Mouse (Mus musculus): ENCODE measurements around the gene Plvap. TPM values are rescaled to one million over a fixed set of nuclear protein-coding genes. Genes with fewer than 3 reads are reported as not detected.
A peak's percentile ranks its signal among the peaks of the same experiment; 100 is the strongest.

Plvap gene
- polyA plus RNA-seq, 1 experiment from 2014 or later = 265 TPM

- peak; percentile 78 for DNase-seq (ENCODE audit: low spot score)
- peak; percentile 94 for ATAC-seq
These were observed 17.0 kb upstream of the Plvap start for GRCm38 (mm10) chr8:71528362-71529073.

DNA sequence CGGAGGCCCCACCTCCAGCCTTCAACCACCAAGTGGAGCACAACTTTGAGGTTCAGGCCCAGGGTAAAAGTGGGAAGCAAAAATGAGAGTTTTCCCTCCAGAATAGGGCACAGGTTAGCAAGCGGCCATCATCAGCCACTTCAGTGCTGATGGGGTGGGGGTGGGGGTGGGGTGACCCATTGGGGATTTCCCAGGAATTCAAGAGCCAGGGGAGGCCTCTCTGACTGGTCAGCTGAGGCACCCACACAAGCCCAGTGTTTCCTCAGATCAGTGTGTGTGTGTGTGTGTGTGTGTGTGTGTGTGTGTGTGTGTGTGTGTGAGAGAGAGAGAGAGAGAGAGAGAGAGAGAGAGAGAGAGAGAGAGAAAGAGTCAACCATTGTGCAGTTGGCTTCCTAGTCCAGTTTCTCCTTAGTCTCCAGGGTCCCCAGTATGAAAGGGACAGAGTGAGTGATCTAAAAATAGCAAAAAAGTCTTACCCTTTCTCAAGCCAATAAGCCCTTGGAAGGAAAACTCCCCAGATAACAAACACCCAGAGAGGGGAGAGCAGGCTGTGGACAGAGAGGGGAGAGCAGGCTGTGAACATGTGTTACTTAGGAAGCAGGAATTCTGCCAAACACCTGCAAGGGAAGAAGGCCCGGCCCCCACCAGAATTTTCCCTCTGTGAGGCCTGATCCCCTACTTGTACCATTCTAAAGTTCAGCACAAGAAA, 15.8 kb upstream of the Plvap start:
- ATAC-seq = no peak
- Histone ChIP-seq H3K27me3 (replicated peaks; ENCODE audit: insufficient read depth, low read length) (peaks cover 9% of the 10 kb centered on the region; the same call in 1 of the 2 replicates), H3K36me3 (ENCODE audit: insufficient read depth, low read length) (no peaks in the 10 kb centered on the region), H3K4me2 (replicated peaks; ENCODE audit: low read depth, low read length) (no peak overlapping the region), H3K4me1 (ENCODE audit: insufficient read depth, low read depth, low read length) (0 out of 2 replicates have a peak, but pooled peaks cover 6% of the 10 kb centered on the region), H3K4me3 (ENCODE audit: low read depth, low read length) (no peak overlapping the region), H3K9me3 (ENCODE audit: low read length) (no peaks in the 10 kb centered on the region), H3K27ac (ENCODE audit: low read length) (peak overlapping the region; percentile 59), H3K9ac (replicated peaks; ENCODE audit: low read depth) (no peak overlapping the region)
- 38% methylated on average over 3 of the region's 3 CpGs for WGBS
- DNase-seq (ENCODE audit: low spot score) = no peak
- TF ChIP-seq CTCF (IDR thresholded peaks at IDR 0.05) (no peak), EP300 (IDR thresholded peaks at IDR 0.05) (no peak)

More at GRCm38 (mm10) chr8:71528362-71529073, 17.0 kb upstream of the Plvap start:
- H3K27ac ChIP-seq (ENCODE audit: low read length) = peak overlapping the region; percentile 78
- no peak overlapping the region for H3K9ac ChIP-seq (replicated peaks; ENCODE audit: low read depth)
- H3K9me3 ChIP-seq (ENCODE audit: low read length) = no peaks in the 10 kb centered on the region
- no peaks in the 10 kb centered on the region for H3K36me3 ChIP-seq (ENCODE audit: insufficient read depth, low read length)
- peaks cover 9% of the 10 kb centered on the region; the same call in 1 of the 2 replicates for H3K27me3 ChIP-seq (replicated peaks; ENCODE audit: insufficient read depth, low read length)
- no peak overlapping the region for H3K4me2 ChIP-seq (replicated peaks; ENCODE audit: low read depth, low read length)
- no peak overlapping the region for H3K4me3 ChIP-seq (ENCODE audit: low read depth, low read length)
- TF ChIP-seq CTCF (IDR thresholded peaks at IDR 0.05) (no peak; the same call in 1 of the 2 replicates), EP300 (IDR thresholded peaks at IDR 0.05) (peak; percentile 74)
- 64% methylated on average over 11 of the region's 11 CpGs for WGBS
- 0 out of 2 replicates have a peak, but pooled peaks cover 6% of the 10 kb centered on the region for H3K4me1 ChIP-seq (ENCODE audit: insufficient read depth, low read depth, low read length)

GRCm38 (mm10) chr8:71526272-71526671, 14.7 kb upstream of the Plvap start:
- 22% methylated on average over 6 of the region's 6 CpGs for WGBS
- ATAC-seq (no peak), DNase-seq (ENCODE audit: low spot score) (peak; percentile 25)
- Histone ChIP-seq H3K9me3 (ENCODE audit: low read length) (no peaks in the 10 kb centered on the region), H3K27me3 (replicated peaks; ENCODE audit: insufficient read depth, low read length) (peaks cover 9% of the 10 kb centered on the region; the same call in 1 of the 2 replicates), H3K4me1 (ENCODE audit: insufficient read depth, low read depth, low read length) (0 out of 2 replicates have a peak, but pooled peaks cover 6% of the 10 kb centered on the region), H3K27ac (ENCODE audit: low read length) (no peak overlapping the region; the same call in 1 of the 2 replicates), H3K36me3 (ENCODE audit: insufficient read depth, low read length) (no peaks in the 10 kb centered on the region), H3K4me3 (ENCODE audit: low read depth, low read length) (no peak overlapping the region), H3K4me2 (replicated peaks; ENCODE audit: low read depth, low read length) (no peak overlapping the region), H3K9ac (replicated peaks; ENCODE audit: low read depth) (no peak overlapping the region)
- TF ChIP-seq CTCF (IDR thresholded peaks at IDR 0.05) (no peak), EP300 (IDR thresholded peaks at IDR 0.05) (no peak)

GRCm38 (mm10) chr8:71525226-71526050, 13.9 kb upstream of the Plvap start, which contains the start of gene Ccdc194:
TSS of gene Ccdc194 (minus strand) at chr8:71525711.
- WGBS = 25% methylated on average over 46 of the region's 46 CpGs
- DNase-seq (ENCODE audit: low spot score) (no peak), ATAC-seq (no peak)
- Histone ChIP-seq H3K27ac (ENCODE audit: low read length) (peak within 1 kb of the TSS; percentile 59; the same call in 1 of the 2 replicates), H3K4me1 (ENCODE audit: insufficient read depth, low read depth, low read length) (0 out of 2 replicates have a peak, but pooled peaks cover 6% of the 10 kb centered on the region), H3K4me3 (ENCODE audit: low read depth, low read length) (no peak within 1 kb of the TSS), H3K4me2 (replicated peaks; ENCODE audit: low read depth, low read length) (no peak within 1 kb of the TSS), H3K9me3 (ENCODE audit: low read length) (no peaks in the 10 kb centered on the region), H3K36me3 (ENCODE audit: insufficient read depth, low read length) (no peaks in the 10 kb centered on the region), H3K9ac (replicated peaks; ENCODE audit: low read depth) (no peak within 1 kb of the TSS), H3K27me3 (replicated peaks; ENCODE audit: insufficient read depth, low read length) (peaks cover 9% of the 10 kb centered on the region; the same call in 1 of the 2 replicates)
- TF ChIP-seq EP300 (IDR thresholded peaks at IDR 0.05) (no peak), CTCF (IDR thresholded peaks at IDR 0.05) (no peak)

- TF ChIP-seq CTCF (IDR thresholded peaks at IDR 0.05) (peak; percentile 100), EP300 (IDR thresholded peaks at IDR 0.05) (no peak)
- Histone ChIP-seq H3K4me1 (ENCODE audit: insufficient read depth, low read depth, low read length) (0 out of 2 replicates have a peak, but pooled peaks cover 4% of the 10 kb centered on the region), H3K27me3 (replicated peaks; ENCODE audit: insufficient read depth, low read length) (peaks cover 9% of the 10 kb centered on the region; the same call in 1 of the 2 replicates), H3K4me2 (replicated peaks; ENCODE audit: low read depth, low read length) (no peak overlapping the region), H3K9ac (replicated peaks; ENCODE audit: low read depth) (no peak overlapping the region), H3K36me3 (ENCODE audit: insufficient read depth, low read length) (no peaks in the 10 kb centered on the region), H3K27ac (ENCODE audit: low read length) (no peak overlapping the region), H3K9me3 (ENCODE audit: low read length) (no peaks in the 10 kb centered on the region), H3K4me3 (ENCODE audit: low read depth, low read length) (no peak overlapping the region)
- 3% methylated on average over 17 of the region's 17 CpGs for WGBS
- peak; percentile 97 for DNase-seq (ENCODE audit: low spot score)
- peak; percentile 94 for ATAC-seq
These were observed 10.1 kb upstream of the Plvap start for GRCm38 (mm10) chr8:71521634-71522033.

Measured in lung, postnatal 0 days (tissue).